Mouse (Mus musculus): ENCODE measurements around the gene Gm3002. TPM values are rescaled to one million over a fixed set of nuclear protein-coding genes. Genes with fewer than 3 reads are reported as not detected.
"Not testable (repeated sequence)": the region's sequence is repeated elsewhere in the genome, so short reads cannot be mapped to it uniquely, and the experiment has no call there.

Gene Gm3002
- total RNA-seq (2015; ENCODE audit: low replicate concordance) (not detected in 2 replicates), total RNA-seq (2017; ENCODE audit: low replicate concordance) (not detected in 2 replicates)

DNA sequence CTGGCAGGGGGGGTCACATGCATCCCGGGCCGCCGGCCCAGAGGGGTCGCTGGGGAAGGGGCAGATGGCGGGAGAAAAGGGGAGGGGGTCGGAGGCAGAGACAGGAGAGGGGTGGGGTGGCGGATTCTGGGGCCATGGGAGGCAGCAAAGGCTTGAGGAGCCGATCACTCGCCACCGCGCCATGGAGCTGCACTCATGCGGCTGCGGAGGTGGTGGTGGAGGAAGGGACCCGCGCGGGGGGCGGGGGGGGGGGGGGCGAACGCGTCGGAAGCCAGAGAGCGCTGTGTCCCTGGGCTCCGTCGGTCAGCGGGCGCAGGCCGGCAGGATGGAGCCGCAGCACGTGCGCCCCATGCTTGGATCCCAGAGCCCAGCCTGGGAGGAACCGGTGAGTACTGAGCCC lies at the start of gene Gm3002:
Gm3002 (plus strand) TSS at position 301 of the 400 bp plus-strand sequence.
- ATAC-seq (replicated peaks; ENCODE audit: low FRiP score, poor library complexity, severe bottlenecking) = not testable (repeated sequence)

DNA sequence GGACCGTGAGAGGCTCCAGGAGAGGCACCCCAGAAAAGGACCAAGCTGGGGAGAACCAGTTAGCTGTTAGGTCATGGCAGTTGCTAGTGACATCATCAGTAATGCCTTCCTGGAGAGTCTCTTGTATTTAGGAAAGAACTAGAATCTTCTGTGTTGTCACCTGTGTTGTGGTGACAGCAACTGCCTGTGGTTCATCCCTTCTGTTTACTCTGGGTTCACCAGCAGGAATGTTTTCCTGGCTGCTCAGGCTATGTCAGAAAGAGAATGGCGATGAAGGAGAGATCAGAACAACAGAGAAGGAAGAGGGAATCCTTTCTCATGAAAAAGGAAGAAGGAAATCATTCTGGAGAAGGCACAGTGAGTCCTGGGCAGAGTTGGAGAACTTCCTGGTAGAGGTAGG lies 36.1 kb downstream of the Gm3002 start, which contains the start of gene Gm3033:
Gm3033 (plus strand) TSS at position 301 of the 400 bp plus-strand sequence.
- not testable (repeated sequence) for ATAC-seq (replicated peaks; ENCODE audit: low FRiP score, poor library complexity, severe bottlenecking)

DNA sequence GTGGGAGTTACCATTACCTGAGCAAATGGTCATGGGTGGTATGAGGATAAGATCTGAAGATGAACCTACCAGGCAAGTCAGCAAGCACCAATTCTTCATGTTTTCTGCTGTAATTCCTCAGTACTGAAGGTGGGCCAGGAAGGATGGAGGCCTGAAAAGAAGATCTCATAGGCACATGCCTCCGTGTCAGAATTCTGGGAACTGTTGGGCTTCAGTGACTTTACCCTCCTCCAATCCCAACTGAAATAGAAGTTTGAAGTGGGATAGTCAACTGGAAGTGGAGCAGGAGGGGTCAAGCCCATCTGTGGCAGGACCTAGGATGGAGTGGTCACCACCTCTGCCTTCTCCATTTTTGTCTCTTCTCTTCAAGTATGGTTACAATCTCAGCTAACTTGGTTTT lies 74.0 kb downstream of the Gm3002 start, which contains the start of gene Gm2916:
Gm2916 (plus strand) TSS at position 301 of the 400 bp plus-strand sequence.
- not testable (repeated sequence) for ATAC-seq (replicated peaks; ENCODE audit: low FRiP score, poor library complexity, severe bottlenecking)

DNA sequence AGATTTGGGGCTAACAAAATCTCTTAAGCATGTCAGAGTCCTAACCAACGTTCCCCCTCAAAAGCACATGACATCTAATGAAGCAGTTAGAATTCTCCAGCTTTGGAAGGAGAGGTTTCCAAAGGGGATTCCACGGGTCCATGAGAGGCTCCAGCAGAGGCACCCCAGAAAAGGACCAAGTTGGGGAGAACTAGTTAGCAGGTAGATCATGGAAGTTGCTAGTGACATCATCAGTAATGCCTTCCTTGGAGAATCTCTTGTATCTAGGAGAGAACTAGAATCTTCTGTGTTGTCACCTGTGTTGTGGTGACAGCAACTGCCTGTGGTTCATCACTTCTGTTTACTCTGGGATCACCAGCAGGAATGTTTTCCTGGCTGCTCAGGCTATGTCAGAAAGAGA lies 121.6 kb downstream of the Gm3002 start, which contains the start of gene Gm3029:
Gm3029 (plus strand) TSS at position 301 of the 400 bp plus-strand sequence.
- ATAC-seq (replicated peaks; ENCODE audit: low FRiP score, poor library complexity, severe bottlenecking) = not testable (repeated sequence)

DNA sequence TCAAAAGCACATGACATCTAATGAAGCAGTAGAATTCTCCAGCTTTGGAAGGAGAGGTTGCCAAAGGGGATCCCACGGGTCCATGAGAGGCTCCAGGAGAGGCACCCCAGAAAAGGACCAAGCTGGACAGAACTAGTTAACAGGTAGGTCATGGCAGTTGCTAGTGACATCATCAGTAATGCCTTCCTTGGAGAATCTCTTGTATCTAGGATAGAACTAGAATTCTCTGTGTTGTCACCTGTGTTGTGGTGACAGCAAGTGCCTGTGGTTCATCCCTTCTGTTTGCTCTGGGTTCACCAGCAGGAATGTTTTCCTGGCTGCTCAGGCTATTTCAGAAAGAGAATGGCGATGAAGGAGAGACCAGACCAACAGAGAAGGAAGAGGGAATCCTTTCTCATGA lies 153.4 kb downstream of the Gm3002 start, which contains the start of gene Gm3095:
Gm3095 (plus strand) TSS at position 301 of the 400 bp plus-strand sequence.
- not testable (repeated sequence) for ATAC-seq (replicated peaks; ENCODE audit: low FRiP score, poor library complexity, severe bottlenecking)

DNA sequence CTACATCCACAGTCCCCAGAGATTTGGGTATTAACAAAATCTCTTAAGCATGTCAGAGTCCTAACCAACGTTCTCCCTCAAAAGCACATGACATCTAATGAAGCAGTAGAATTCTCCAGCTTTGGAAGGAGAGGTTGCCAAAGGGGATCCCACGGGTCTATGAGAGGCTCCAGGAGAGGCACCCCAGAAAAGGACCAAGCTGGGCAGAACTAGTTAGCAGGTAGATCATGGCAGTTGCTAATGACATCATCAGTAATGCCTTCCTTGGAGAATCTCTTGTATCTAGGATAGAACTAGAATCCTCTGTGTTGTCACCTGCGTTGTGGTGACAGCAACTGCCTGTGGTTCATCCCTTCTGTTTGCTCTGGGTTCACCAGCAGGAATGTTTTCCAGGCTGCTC lies 188.2 kb downstream of the Gm3002 start, which contains the start of gene Gm3099:
Gm3099 (plus strand) TSS at position 301 of the 400 bp plus-strand sequence.
- ATAC-seq (replicated peaks; ENCODE audit: low FRiP score, poor library complexity, severe bottlenecking) = not testable (repeated sequence)

Other genes with a start within 250 kb of the Gm3002 start
- gene Gm3012, start 175.6 kb upstream of the Gm3002 start, total RNA-seq (2015; ENCODE audit: low replicate concordance) = not detected in 2 replicates
- gene Gm3012, start 175.6 kb upstream of the Gm3002 start, total RNA-seq (2017; ENCODE audit: low replicate concordance) = not detected in 2 replicates
- gene Gm3020, start 158.0 kb upstream of the Gm3002 start, total RNA-seq (2015; ENCODE audit: low replicate concordance) = 0.84 TPM in 1 of 2 replicates, not detected in the other
- gene Gm3020, start 158.0 kb upstream of the Gm3002 start, total RNA-seq (2017; ENCODE audit: low replicate concordance) = not detected in 2 replicates
- gene Gm3043, start 121.3 kb upstream of the Gm3002 start, total RNA-seq (2015; ENCODE audit: low replicate concordance) = not detected in 2 replicates
- not detected in 2 replicates for gene Gm3043, start 121.3 kb upstream of the Gm3002 start, total RNA-seq (2017; ENCODE audit: low replicate concordance)
- gene Gm3033, start 36.2 kb downstream of the Gm3002 start, total RNA-seq (2015; ENCODE audit: low replicate concordance) = not detected in 2 replicates
- not detected in 2 replicates for gene Gm3033, start 36.2 kb downstream of the Gm3002 start, total RNA-seq (2017; ENCODE audit: low replicate concordance)
- gene Gm2916, start 74.1 kb downstream of the Gm3002 start, total RNA-seq (2015; ENCODE audit: low replicate concordance) = not detected in 2 replicates
- gene Gm2916, start 74.1 kb downstream of the Gm3002 start, total RNA-seq (2017; ENCODE audit: low replicate concordance) = not detected in 2 replicates
- gene Gm3029, start 121.7 kb downstream of the Gm3002 start, total RNA-seq (2015; ENCODE audit: low replicate concordance) = not detected in 2 replicates
- not detected in 2 replicates for gene Gm3029, start 121.7 kb downstream of the Gm3002 start, total RNA-seq (2017; ENCODE audit: low replicate concordance)
- not detected in 2 replicates for gene Gm3095, start 153.5 kb downstream of the Gm3002 start, total RNA-seq (2015; ENCODE audit: low replicate concordance)
- gene Gm3095, start 153.5 kb downstream of the Gm3002 start, total RNA-seq (2017; ENCODE audit: low replicate concordance) = not detected in 2 replicates
- not detected in 2 replicates for gene Gm3099, start 188.3 kb downstream of the Gm3002 start, total RNA-seq (2015; ENCODE audit: low replicate concordance)
- not detected in 2 replicates for gene Gm3099, start 188.3 kb downstream of the Gm3002 start, total RNA-seq (2017; ENCODE audit: low replicate concordance)
- not detected in 2 replicates for gene Gm5796, start 213.9 kb downstream of the Gm3002 start, total RNA-seq (2015; ENCODE audit: low replicate concordance)
- not detected in 2 replicates for gene Gm5796, start 213.9 kb downstream of the Gm3002 start, total RNA-seq (2017; ENCODE audit: low replicate concordance)

All from erythroid progenitor cell, adult 5-6 weeks (primary cell).